Mouse (Mus musculus) small intestine, adult 2 months (tissue): Measurements from ENCODE around the gene Hydin.

ENCODE experiments used
- CTCF ChIP-seq: fragments of 200-500 bp; IDR thresholded peaks from 2 replicates; pipeline ENCODE4 v1.5.1; 2012; ENCODE audit warnings: low read depth, mild to moderate bottlenecking, control low read depth, inconsistent platforms, low read length, moderate library complexity, mixed read lengths; ENCODE audit not compliant: insufficient replicate concordance, insufficient read length; ENCODE audit errors: extremely low read depth
- POLR2A ChIP-seq: fragments of 200-500 bp; IDR thresholded peaks from 2 replicates; pipeline ENCODE4 v1.6.1; 2012; ENCODE audit warnings: low read depth, mild to moderate bottlenecking, control low read depth, inconsistent platforms, low read length, moderate library complexity

DNA sequence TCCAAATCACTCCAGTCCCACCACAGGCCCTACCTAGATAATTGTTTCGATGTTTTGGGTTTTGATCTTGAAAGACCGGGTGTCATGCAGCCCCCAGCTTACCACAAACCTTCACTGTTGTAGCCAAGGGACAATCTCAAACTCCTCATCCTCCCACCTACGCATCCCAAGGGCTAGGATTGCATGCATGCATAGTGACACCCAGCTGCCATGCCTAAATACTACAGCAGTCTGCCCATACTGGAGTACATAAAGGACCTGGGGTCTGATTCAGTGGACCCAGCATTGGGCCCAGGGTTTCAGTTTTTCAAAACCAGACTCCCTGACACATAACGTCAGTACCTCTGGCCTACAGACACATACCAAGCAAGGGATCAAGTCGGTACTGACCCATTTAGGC lies 224.3 kb downstream of the Hydin start:
- no peak for TF ChIP-seq CTCF
- TF ChIP-seq POLR2A = no peak
